Mouse (Mus musculus) liver, embryonic 14.5 days (tissue): ENCODE measurements around the gene Rora. TPM values are rescaled to one million over a fixed set of nuclear protein-coding genes. Genes with fewer than 3 reads are reported as not detected.

Source experiments
- ATAC-seq: fragments of 200-750 bp; cut with Nextera tagmentation; 2 replicates; pipeline ENCODE4 v1.8.0; 2017; ENCODE audit warnings: moderate number of reproducible peaks, mild to moderate bottlenecking, moderate library complexity; ENCODE audit not compliant: insufficient read depth
- DNase-seq, 3 experiments: peaks; one replicate each; pipeline ENCODE4 v3.0.0-alpha.2; 2012 to 2013; ENCODE audit warnings: low read depth in 3 of 3, low spot score in 3 of 3
- H3K27ac ChIP-seq: fragments of 300-500 bp; sonication (generic); 2 replicates; pipeline ENCODE4 v1.5.1; 2014; ENCODE audit warnings: moderate library complexity, mild to moderate bottlenecking, control low read depth, inconsistent platforms
- H3K27me3 ChIP-seq: fragments of 300-500 bp; sonication (generic); 2 replicates; pipeline ENCODE4 v1.6.1; 2014; ENCODE audit warnings: mild to moderate bottlenecking, low read length, moderate library complexity; ENCODE audit not compliant: control insufficient read depth, insufficient read depth
- H3K36me3 ChIP-seq: fragments of 300-500 bp; sonication (generic); replicated peaks from 2 replicates; pipeline ENCODE4 v1.6.1; 2014; ENCODE audit warnings: low read depth; ENCODE audit not compliant: control insufficient read depth, insufficient read depth
- H3K4me1 ChIP-seq, 2 experiments: fragments of 200-500 bp in 1 of 2; fragments of 300-500 bp in 1 of 2; sonication (generic) in 1 of 2; replicated peaks; 2 replicates each; pipeline ENCODE4 v1.6.1; 2012 to 2014; ENCODE audit warnings: antibody characterized with exemption in 1 of 2, inconsistent platforms in 1 of 2, low read length in 1 of 2; ENCODE audit not compliant: control insufficient read depth in 2 of 2, insufficient read depth in 2 of 2
- H3K4me2 ChIP-seq: fragments of 300-500 bp; sonication (generic); 2 replicates; pipeline ENCODE4 v1.6.1; 2014; ENCODE audit warnings: low read depth, mild to moderate bottlenecking, control low read depth, moderate library complexity
- H3K4me3 ChIP-seq, 2 experiments: fragments of 200-500 bp in 1 of 2; fragments of 300-500 bp in 1 of 2; sonication (generic) in 1 of 2; 2 replicates each; pipeline ENCODE4 v1.5.1; 2012 to 2014; ENCODE audit warnings: low read depth in 2 of 2, low read length in 2 of 2, mild to moderate bottlenecking in 2 of 2, control low read depth in 1 of 2, inconsistent platforms in 1 of 2, moderate library complexity in 1 of 2; ENCODE audit not compliant: insufficient read depth in 1 of 2
- H3K9ac ChIP-seq: fragments of 300-500 bp; sonication (generic); replicated peaks from 2 replicates; pipeline ENCODE4 v1.6.1; 2014; ENCODE audit warnings: mild to moderate bottlenecking, control low read depth, moderate library complexity
- H3K9me3 ChIP-seq: fragments of 300-500 bp; sonication (generic); 2 replicates; pipeline ENCODE4 v1.6.1; 2016; ENCODE audit warnings: low read length, mixed read lengths; ENCODE audit not compliant: control insufficient read depth
- CTCF ChIP-seq: IDR thresholded peaks from 2 replicates; pipeline ENCODE4 v1.5.1; 2016; ENCODE audit warnings: antibody characterized with exemption, low read depth, control low read depth
- EP300 ChIP-seq: IDR thresholded peaks from 2 replicates; pipeline ENCODE4 v1.6.1; 2016; ENCODE audit warnings: antibody characterized with exemption, low read depth
- WGBS: fragments of 180-500 bp; shearing (Covaris S2); extraction: QIAGEN DNeasy Blood & Tissue Kit; methylation state at CpG from one replicate; pipeline ENCODE4 v1.1.7; 2014; ENCODE audit not compliant: insufficient replicate concordance; 5-methylcytosine and 5-hydroxymethylcytosine counted together
- polyA plus RNA-seq, 2 experiments: library from polyadenylated mRNA; depleted of rRNA in 1 of 2; stranded (reverse) in 1 of 2; unstranded in 1 of 2; fragments of >200 nt; fragmentation: Nextera tagmentation in 1 of 2; extraction: Ambion mirVana in 1 of 2; gene quantifications; 2 replicates each; pipeline versions ENCODE4 v1.2.1 to v1.2.3; 2012 to 2014

Rora gene
- polyA plus RNA-seq, 2 experiments, result 0.85 to 2.9 TPM

DNA sequence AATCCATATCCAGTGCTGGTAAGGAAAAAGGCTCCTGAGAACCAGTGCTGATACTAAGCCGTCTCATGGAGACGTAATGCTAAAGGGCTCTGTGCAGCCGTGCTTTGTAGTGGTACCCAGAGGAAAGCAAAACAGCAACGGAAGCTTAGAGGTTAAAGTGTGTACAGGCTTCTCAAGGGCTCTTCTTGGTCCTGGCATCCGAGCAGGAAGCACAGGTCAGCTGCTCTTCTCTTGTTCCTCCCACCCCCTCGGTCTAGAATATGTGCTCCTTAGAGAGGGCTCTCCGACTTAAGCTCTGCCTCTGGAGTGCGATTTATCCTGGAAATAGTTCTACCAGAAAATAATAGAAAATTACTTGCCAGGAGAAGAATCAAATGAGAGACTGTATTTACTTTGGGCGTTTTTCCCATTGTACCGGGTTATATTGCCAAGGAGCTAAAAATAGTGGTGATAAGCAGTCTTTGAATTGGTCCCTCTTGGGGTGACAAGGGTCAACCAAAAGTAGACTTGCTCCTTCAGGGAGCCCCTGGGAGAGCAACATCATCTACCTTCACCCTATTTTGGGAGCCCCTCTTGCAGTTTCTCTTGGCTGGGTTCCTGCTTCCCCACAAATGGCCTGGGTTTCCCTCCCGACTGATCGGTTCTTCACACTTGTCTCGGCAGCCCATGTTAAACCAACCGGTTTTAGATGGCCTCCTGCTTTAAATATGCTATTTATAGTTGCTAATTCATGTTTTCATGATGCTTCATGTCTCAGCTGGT is 57.5 kb downstream of the Rora start:
- TF ChIP-seq CTCF (no peak), EP300 (no peak)
- 60% methylated on average over 14 of the region's 14 CpGs for WGBS
- Histone ChIP-seq H3K27ac (no peak overlapping the region), H3K9ac (no peak overlapping the region), H3K36me3 (no peaks in the 10 kb centered on the region), H3K27me3 (no peaks in the 10 kb centered on the region), H3K4me3 (no peak overlapping the region), H3K4me2 (no peak overlapping the region), H3K4me1 (no peaks in the 10 kb centered on the region), H3K9me3 (no peaks in the 10 kb centered on the region)
- no peak for DNase-seq
- ATAC-seq, result no peak

DNA sequence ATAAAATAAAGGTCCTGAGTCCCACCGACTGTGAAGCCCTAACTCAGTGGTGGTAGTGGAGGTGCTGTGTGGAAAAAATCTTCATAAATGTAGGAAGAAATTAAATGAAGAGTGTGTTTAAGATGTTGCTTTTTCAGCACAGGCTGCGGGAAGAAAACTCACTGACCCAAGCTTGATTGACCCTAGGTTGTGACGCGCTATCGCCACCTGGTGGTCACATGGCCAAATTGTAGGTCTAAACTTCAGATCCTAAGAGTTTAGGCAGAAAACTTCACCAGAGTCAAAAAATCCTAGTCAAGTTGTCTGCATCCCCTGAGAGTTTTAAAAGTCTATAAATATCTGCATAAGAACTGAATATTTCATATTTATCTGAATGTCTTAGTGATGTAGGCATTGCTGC is 63.4 kb downstream of the Rora start:
- TF ChIP-seq CTCF (peak; percentile 67), EP300 (no peak)
- ATAC-seq (no peak), DNase-seq (no peak)
- H3K4me1 ChIP-seq, result no peaks in the 10 kb centered on the region
- WGBS, result 11% methylated on average over 5 of the region's 5 CpGs
- H3K36me3 ChIP-seq, result no peaks in the 10 kb centered on the region
- H3K9me3 ChIP-seq, result no peaks in the 10 kb centered on the region
- no peak overlapping the region for H3K4me3 ChIP-seq
- H3K4me2 ChIP-seq, result no peak overlapping the region
- H3K27me3 ChIP-seq, result no peaks in the 10 kb centered on the region
- no peak overlapping the region for H3K9ac ChIP-seq
- no peak overlapping the region for H3K27ac ChIP-seq

DNA sequence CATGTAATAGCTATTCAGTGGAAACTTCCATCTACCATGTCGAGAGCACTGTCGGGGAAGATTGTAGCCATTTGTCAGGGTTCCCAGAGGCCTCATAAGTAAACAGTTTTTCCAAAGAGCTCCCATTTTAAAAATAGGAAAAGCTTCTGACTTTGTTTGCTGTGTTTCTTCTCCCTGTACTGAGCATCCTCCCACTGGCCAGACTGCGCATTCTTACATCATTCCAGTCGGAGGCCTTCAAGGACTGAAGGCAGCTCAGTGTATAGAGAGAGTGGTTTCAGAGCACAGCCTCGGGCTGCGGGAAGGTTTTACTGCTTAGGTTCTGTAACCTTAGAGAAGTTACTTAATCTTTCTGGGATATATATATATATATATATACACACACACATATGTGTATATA is 64.8 kb downstream of the Rora start:
- Histone ChIP-seq H3K4me1 (no peaks in the 10 kb centered on the region), H3K4me2 (no peak overlapping the region), H3K4me3 (no peak overlapping the region), H3K9me3 (no peaks in the 10 kb centered on the region), H3K9ac (no peak overlapping the region), H3K36me3 (no peaks in the 10 kb centered on the region), H3K27ac (no peak overlapping the region), H3K27me3 (no peaks in the 10 kb centered on the region)
- ATAC-seq (no peak), DNase-seq (no peak)
- WGBS, result 68% methylated on average over 6 of the region's 6 CpGs
- TF ChIP-seq CTCF (no peak), EP300 (no peak)

DNA sequence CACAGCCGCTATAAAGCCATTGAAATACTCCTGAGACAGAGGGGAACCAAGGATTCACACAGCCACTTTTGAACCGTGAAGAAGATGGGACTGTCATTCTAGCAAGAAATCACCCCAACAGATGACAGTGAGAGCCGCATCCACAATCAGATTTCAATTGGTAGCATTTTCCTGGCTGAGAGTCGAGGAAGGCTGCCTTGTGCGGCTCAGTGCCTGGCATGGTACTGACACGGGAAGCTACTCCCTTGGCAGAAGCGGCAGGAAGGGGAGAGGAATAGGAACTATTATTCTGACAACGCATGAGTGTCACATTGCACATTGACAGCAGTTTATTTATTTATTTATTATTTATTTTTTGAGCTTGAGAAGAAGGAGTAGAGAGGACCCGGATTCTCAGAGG is 65.7 kb downstream of the Rora start:
- H3K9me3 ChIP-seq, result no peaks in the 10 kb centered on the region
- H3K4me3 ChIP-seq, result no peak overlapping the region
- 59% methylated on average over 9 of the region's 9 CpGs for WGBS
- TF ChIP-seq CTCF (no peak), EP300 (no peak)
- no peak overlapping the region for H3K27ac ChIP-seq
- H3K4me2 ChIP-seq, result no peak overlapping the region
- H3K36me3 ChIP-seq, result no peaks in the 10 kb centered on the region
- H3K27me3 ChIP-seq, result no peaks in the 10 kb centered on the region
- no peaks in the 10 kb centered on the region for H3K4me1 ChIP-seq
- no peak overlapping the region for H3K9ac ChIP-seq
- ATAC-seq, result no peak
- DNase-seq, result no peak

DNA sequence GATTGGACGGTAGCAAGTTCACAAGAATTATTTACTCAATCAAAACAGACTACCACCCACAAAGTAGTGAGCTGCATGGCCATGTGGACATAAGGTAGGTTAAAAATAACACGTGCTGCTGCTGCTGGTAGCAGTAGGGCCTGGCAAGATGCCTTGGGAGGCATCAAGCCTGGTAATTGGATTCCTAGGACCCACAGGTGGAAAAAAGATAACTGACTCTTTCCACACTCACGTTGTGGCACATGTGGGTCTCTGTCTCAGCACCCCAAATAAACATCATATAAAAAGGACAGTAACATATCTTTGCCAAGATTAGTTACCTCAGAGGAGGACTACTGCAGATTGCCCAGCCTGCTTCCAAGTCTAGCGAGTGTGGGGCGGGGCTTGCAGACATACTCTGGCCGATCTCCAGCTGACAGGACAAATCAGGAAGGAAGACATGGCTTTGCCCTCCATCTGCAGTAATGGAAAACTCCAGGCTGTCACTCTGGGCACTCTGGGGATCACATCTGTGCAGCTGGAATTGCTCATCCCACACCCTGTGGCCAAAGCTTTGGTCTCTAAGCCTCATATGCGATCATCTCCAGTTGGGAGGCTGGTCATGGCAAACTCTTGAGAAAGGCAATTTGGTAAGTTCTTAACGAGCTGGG is 71.2 kb downstream of the Rora start:
- Histone ChIP-seq H3K27ac (no peak overlapping the region), H3K4me3 (no peak overlapping the region), H3K4me1 (no peaks in the 10 kb centered on the region), H3K9me3 (no peaks in the 10 kb centered on the region), H3K36me3 (no peaks in the 10 kb centered on the region), H3K9ac (no peak overlapping the region), H3K27me3 (no peaks in the 10 kb centered on the region), H3K4me2 (no peak overlapping the region)
- ATAC-seq (no peak), DNase-seq (no peak)
- WGBS, result 64% methylated on average over 8 of the region's 8 CpGs
- no peak for TF ChIP-seq EP300
